Mouse (Mus musculus): ENCODE data around the gene Stim1. TPM values are rescaled to one million over a fixed set of nuclear protein-coding genes. Genes with fewer than 3 reads are reported as not detected.
A peak's percentile ranks its signal among the peaks of the same experiment; 100 is the strongest.

Stim1 gene
- polyA plus RNA-seq, 1 experiment from 2014 or later = 11.1 TPM

- Histone ChIP-seq H3K27ac (replicated peaks) (no peak overlapping the region; the same call in 1 of the 2 replicates), H3K36me3 (peaks cover 7% of the 10 kb centered on the region)
Measured at GRCm38 (mm10) chr7:102440822-102441656, 173.4 kb downstream of the Stim1 start.

GRCm38 (mm10) chr7:102441657-102442391, 174.2 kb downstream of the Stim1 start, which contains the start of gene Rrm1:
Rrm1 (plus strand) TSS chr7:102441695.
- peak; percentile 99 for ATAC-seq (replicated peaks)
- WGBS = under 1% methylated on average over 36 of the region's 56 CpGs

More at GRCm38 (mm10) chr7:102440822-102441656, 173.4 kb downstream of the Stim1 start:
- H3K9me3 ChIP-seq = no peaks in the 10 kb centered on the region
- H3K27me3 ChIP-seq = no peaks in the 10 kb centered on the region
- 55% methylated on average over 15 of the region's 15 CpGs for WGBS
- H3K4me3 ChIP-seq = peak overlapping the region; percentile 76
- peak; percentile 33 for ATAC-seq (replicated peaks)
- peak overlapping the region; percentile 23 for H3K4me2 ChIP-seq (replicated peaks)
- H3K4me1 ChIP-seq = peaks cover 19% of the 10 kb centered on the region
- H3K9ac ChIP-seq (replicated peaks) = no peak overlapping the region

GRCm38 (mm10) chr7:102442432-102442831, 174.8 kb downstream of the Stim1 start:
- Histone ChIP-seq H3K27ac (replicated peaks) (no peak overlapping the region), H3K4me1 (peaks cover 19% of the 10 kb centered on the region), H3K36me3 (peaks cover 19% of the 10 kb centered on the region), H3K9me3 (no peaks in the 10 kb centered on the region), H3K9ac (replicated peaks) (peak overlapping the region; percentile 66), H3K27me3 (no peaks in the 10 kb centered on the region), H3K4me3 (peak overlapping the region; percentile 76), H3K4me2 (replicated peaks) (peak overlapping the region; percentile 52)
- ATAC-seq (replicated peaks) = no peak
- under 1% methylated on average over 4 of the region's 4 CpGs for WGBS

More at GRCm38 (mm10) chr7:102441657-102442391, 174.2 kb downstream of the Stim1 start, which contains the start of gene Rrm1:
- H3K4me2 ChIP-seq (replicated peaks) = peak within 1 kb of the TSS; percentile 52
- H3K9me3 ChIP-seq = no peaks in the 10 kb centered on the region
- H3K36me3 ChIP-seq = peaks cover 15% of the 10 kb centered on the region
- no peaks in the 10 kb centered on the region for H3K27me3 ChIP-seq
- peak within 1 kb of the TSS; percentile 66 for H3K9ac ChIP-seq (replicated peaks)
- H3K4me3 ChIP-seq = peak within 1 kb of the TSS; percentile 76
- peak within 1 kb of the TSS; percentile 74 for H3K27ac ChIP-seq (replicated peaks)
- peaks cover 19% of the 10 kb centered on the region for H3K4me1 ChIP-seq

GRCm38 (mm10) chr7:102444301-102444700, 176.7 kb downstream of the Stim1 start:
- Histone ChIP-seq H3K9me3 (no peaks in the 10 kb centered on the region), H3K27me3 (no peaks in the 10 kb centered on the region), H3K4me2 (replicated peaks) (no peak overlapping the region), H3K4me3 (no peak overlapping the region), H3K36me3 (peaks cover 29% of the 10 kb centered on the region), H3K4me1 (peaks cover 19% of the 10 kb centered on the region), H3K9ac (replicated peaks) (no peak overlapping the region), H3K27ac (replicated peaks) (no peak overlapping the region)
- 87% methylated on average over 2 of the region's 2 CpGs for WGBS
- ATAC-seq (replicated peaks) = no peak

- ATAC-seq (replicated peaks) = no peak
- 93% methylated on average over 9 of the region's 9 CpGs for WGBS
- no peaks in the 10 kb centered on the region for H3K9me3 ChIP-seq
- H3K36me3 ChIP-seq = peaks cover 48% of the 10 kb centered on the region
- H3K27me3 ChIP-seq = no peaks in the 10 kb centered on the region
- no peak overlapping the region for H3K27ac ChIP-seq (replicated peaks)
- no peak overlapping the region for H3K4me2 ChIP-seq (replicated peaks)
- H3K9ac ChIP-seq (replicated peaks) = no peak overlapping the region
- no peak overlapping the region for H3K4me3 ChIP-seq
- peaks cover 19% of the 10 kb centered on the region for H3K4me1 ChIP-seq
Measured at GRCm38 (mm10) chr7:102446438-102446837, 178.8 kb downstream of the Stim1 start.

- H3K9me3 ChIP-seq = no peaks in the 10 kb centered on the region
- no peak for ATAC-seq (replicated peaks)
- no peaks in the 10 kb centered on the region for H3K4me1 ChIP-seq
- no peak overlapping the region for H3K4me3 ChIP-seq
- no peaks in the 10 kb centered on the region for H3K27me3 ChIP-seq
- 85% methylated on average over 5 of the region's 5 CpGs for WGBS
- no peak overlapping the region for H3K9ac ChIP-seq (replicated peaks)
- no peak overlapping the region for H3K27ac ChIP-seq (replicated peaks)
- peaks cover 89% of the 10 kb centered on the region for H3K36me3 ChIP-seq
- H3K4me2 ChIP-seq (replicated peaks) = no peak overlapping the region
Measured at GRCm38 (mm10) chr7:102458618-102459380, 191.2 kb downstream of the Stim1 start.

- H3K4me1 ChIP-seq = no peaks in the 10 kb centered on the region
- H3K36me3 ChIP-seq = peaks cover 65% of the 10 kb centered on the region
- no peak for ATAC-seq (replicated peaks)
Measured at GRCm38 (mm10) chr7:102467566-102467965, 200.0 kb downstream of the Stim1 start.

GRCm38 (mm10) chr7:102472675-102473074, 205.1 kb downstream of the Stim1 start:
- Histone ChIP-seq H3K36me3 (peaks cover 18% of the 10 kb centered on the region), H3K4me3 (no peak overlapping the region), H3K27ac (replicated peaks) (no peak overlapping the region), H3K4me1 (no peaks in the 10 kb centered on the region), H3K4me2 (replicated peaks) (no peak overlapping the region), H3K9me3 (no peaks in the 10 kb centered on the region), H3K27me3 (no peaks in the 10 kb centered on the region), H3K9ac (replicated peaks) (no peak overlapping the region)
- 71% methylated on average over 5 of the region's 5 CpGs for WGBS
- no peak for ATAC-seq (replicated peaks)

More at GRCm38 (mm10) chr7:102467566-102467965, 200.0 kb downstream of the Stim1 start:
- Histone ChIP-seq H3K9ac (replicated peaks) (no peak overlapping the region), H3K27me3 (no peaks in the 10 kb centered on the region), H3K9me3 (no peaks in the 10 kb centered on the region), H3K27ac (replicated peaks) (no peak overlapping the region), H3K4me2 (replicated peaks) (no peak overlapping the region), H3K4me3 (no peak overlapping the region)
- 85% methylated on average over 8 of the region's 8 CpGs for WGBS

GRCm38 (mm10) chr7:102476601-102477000, 209.0 kb downstream of the Stim1 start:
- no peak for ATAC-seq (replicated peaks)
- H3K36me3 ChIP-seq = no peaks in the 10 kb centered on the region
- WGBS = 98% methylated on average over 5 of the region's 5 CpGs

GRCm38 (mm10) chr7:102477377-102477776, 209.8 kb downstream of the Stim1 start:
- no peaks in the 10 kb centered on the region for H3K9me3 ChIP-seq
- H3K27me3 ChIP-seq = no peaks in the 10 kb centered on the region
- WGBS = 69% methylated on average over 11 of the region's 11 CpGs
- H3K27ac ChIP-seq (replicated peaks) = no peak overlapping the region
- H3K9ac ChIP-seq (replicated peaks) = no peak overlapping the region
- H3K4me1 ChIP-seq = no peaks in the 10 kb centered on the region
- H3K4me2 ChIP-seq (replicated peaks) = no peak overlapping the region
- no peak overlapping the region for H3K4me3 ChIP-seq
- no peaks in the 10 kb centered on the region for H3K36me3 ChIP-seq
- ATAC-seq (replicated peaks) = no peak

More at GRCm38 (mm10) chr7:102476601-102477000, 209.0 kb downstream of the Stim1 start:
- H3K27me3 ChIP-seq = no peaks in the 10 kb centered on the region
- H3K4me2 ChIP-seq (replicated peaks) = no peak overlapping the region
- no peak overlapping the region for H3K9ac ChIP-seq (replicated peaks)
- no peaks in the 10 kb centered on the region for H3K9me3 ChIP-seq
- H3K27ac ChIP-seq (replicated peaks) = no peak overlapping the region
- no peaks in the 10 kb centered on the region for H3K4me1 ChIP-seq
- H3K4me3 ChIP-seq = no peak overlapping the region

GRCm38 (mm10) chr7:102478425-102478824, 210.8 kb downstream of the Stim1 start:
- no peak overlapping the region for H3K4me2 ChIP-seq (replicated peaks)
- no peak overlapping the region for H3K27ac ChIP-seq (replicated peaks)
- no peak for ATAC-seq (replicated peaks)
- H3K9me3 ChIP-seq = no peaks in the 10 kb centered on the region
- no peaks in the 10 kb centered on the region for H3K27me3 ChIP-seq
- no peak overlapping the region for H3K9ac ChIP-seq (replicated peaks)
- 85% methylated on average over 4 of the region's 4 CpGs for WGBS
- H3K4me3 ChIP-seq = no peak overlapping the region
- H3K4me1 ChIP-seq = no peaks in the 10 kb centered on the region
- H3K36me3 ChIP-seq = no peaks in the 10 kb centered on the region
